Mouse (Mus musculus): ENCODE data around the gene Echdc3.

Gene Echdc3

GRCm38 (mm10) chr2:6226361-6227058 is 13.7 kb upstream of the Echdc3 start:
- in situ Hi-C loops (cut with MboI; ENCODE audit: low sequenced_read_pairs), result no loop called here

DNA sequence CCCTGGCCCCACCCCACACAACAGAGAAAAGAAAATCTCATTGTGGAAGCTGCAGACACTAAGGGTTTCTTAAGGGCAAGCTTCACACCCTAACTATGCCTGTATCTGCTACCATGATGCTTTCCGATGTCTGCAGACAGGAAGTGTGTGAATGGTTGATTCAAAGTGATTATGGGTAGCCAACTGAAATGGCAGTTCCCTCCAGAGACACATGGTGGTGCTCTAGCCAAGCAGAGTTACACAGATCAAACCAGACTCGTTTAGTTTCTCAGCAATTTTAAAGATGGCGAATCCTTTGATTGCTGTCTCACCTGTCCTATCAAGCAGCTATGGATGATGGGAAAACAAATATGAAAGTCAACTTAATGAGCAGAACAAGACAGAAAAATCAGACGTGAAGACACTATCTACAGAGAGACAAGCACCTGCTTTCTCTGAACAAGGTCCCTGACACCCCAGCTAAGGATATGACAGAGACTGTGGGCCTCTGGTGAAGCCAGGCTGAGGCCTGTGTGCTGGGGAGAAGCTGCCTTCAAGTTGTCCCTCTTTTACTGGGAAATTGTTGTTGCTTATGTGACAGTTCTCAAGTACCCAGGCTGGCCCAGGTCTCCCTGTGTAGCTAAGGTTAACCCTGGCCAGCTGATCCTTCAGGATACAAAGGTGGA is 7.4 kb upstream of the Echdc3 start:
- in situ Hi-C loops (cut with MboI; ENCODE audit: low sequenced_read_pairs), result loop anchor here (5.0 kb wide), 1 partner anchor 187 kb away; no protein-coding TSS in a partner anchor

- in situ Hi-C loops (cut with MboI; ENCODE audit: low sequenced_read_pairs), result no loop called here
These were observed 508 bp downstream of the Echdc3 start for GRCm38 (mm10) chr2:6212327-6212723.

DNA sequence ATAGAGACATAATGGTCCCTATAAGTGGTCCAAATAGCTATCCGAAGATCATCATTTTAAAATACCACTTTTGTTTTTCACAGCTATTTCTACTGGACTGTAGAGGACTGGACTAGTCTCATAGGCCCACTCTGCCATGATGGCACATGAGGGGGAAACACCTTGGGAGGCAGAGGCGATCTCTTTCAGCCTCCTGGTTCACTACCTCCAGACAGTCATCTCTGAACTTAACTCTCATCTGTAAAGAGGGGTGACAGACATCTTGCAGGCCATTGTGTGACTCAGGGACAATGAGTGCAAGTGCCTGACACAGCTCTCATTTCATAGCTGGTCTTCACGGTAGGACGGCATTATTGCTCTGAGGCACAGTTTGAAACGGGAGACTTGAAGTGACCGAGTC is 2.0 kb downstream of the Echdc3 start:
- in situ Hi-C loops (cut with MboI; ENCODE audit: low sequenced_read_pairs), result no loop called here

DNA sequence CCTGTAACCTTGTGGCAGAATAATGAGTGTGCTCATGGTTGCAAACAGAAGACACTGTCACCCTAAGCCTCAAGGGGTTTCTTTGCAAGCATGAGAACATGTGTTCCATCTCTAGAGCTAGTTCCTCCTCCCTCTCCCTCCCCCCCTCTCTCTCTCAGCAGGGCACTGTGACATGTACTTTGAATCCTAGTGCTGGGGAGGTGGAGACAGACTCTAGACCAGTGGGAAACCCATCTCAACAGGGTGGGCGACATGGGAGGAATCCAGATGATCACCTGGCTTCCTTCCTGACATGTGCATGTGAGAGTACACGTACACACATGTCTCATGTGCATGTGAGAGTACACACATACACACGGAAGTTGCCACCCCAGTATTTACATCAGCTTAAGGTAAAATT is 3.1 kb downstream of the Echdc3 start:
- in situ Hi-C loops (cut with MboI; ENCODE audit: low sequenced_read_pairs), result no loop called here

GRCm38 (mm10) chr2:6209116-6209515 is 3.7 kb downstream of the Echdc3 start:
- in situ Hi-C loops (cut with MboI; ENCODE audit: low sequenced_read_pairs), result no loop called here

- in situ Hi-C loops (cut with MboI; ENCODE audit: low sequenced_read_pairs), result no loop called here
These were observed 5.1 kb downstream of the Echdc3 start for GRCm38 (mm10) chr2:6207736-6208135.

GRCm38 (mm10) chr2:6196363-6196973 is 16.4 kb downstream of the Echdc3 start:
- in situ Hi-C loops (cut with MboI; ENCODE audit: low sequenced_read_pairs), result no loop called here

DNA sequence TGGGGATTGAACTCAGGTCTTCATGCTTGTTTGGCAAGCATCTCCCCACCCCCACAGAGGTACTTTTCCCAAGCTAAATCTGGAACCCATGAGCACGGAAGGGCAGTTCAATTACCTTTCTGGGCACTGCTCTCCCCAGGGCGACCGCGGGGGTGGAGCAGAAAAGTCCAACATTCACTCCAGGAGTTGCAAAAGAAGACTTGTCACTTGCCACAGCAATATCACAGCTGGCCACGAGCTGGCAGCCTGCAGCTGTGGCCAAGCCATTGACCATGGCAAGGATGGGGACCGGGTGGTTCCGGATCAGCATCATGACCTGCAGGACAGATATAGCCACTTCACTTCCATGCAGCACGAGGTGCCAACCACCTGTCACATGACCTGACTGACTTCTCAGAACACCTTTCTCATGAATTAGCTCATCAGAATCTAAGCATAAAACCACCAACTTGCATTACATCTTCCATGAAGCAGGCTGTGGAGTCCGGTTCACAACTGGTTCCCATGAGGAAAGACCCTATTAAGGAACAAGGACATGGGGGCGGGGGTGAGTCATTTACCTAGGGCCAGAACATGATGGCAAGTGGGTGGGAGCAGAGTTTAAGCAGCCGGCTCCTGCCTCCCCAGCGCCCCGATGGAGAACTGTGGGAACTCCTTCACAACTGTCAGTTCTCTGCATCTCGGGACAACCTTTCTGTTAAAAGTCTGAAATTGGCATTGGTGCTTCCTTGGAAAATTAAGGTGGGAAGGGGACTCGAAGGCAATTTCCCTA is 17.2 kb downstream of the Echdc3 start:
- in situ Hi-C loops (cut with MboI; ENCODE audit: low sequenced_read_pairs), result no loop called here

DNA sequence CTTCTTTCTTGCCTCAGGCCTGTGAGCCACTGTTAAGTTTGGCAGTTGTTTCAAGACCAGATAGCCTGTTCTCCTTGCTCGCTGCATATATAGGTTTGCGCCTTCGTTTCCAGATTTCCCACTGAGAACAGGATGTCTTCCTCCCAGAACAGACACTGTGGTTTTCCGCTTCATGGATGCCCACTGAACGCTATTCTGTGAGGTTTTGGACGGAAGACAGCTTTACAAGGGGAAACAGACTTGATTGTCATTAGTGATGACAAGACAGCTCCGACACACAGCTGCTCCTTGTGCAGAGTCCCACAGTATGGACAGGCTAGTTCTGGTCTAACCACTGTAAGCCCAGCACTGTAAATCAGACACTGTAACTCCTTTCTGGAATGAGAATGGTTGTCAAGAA is 18.3 kb downstream of the Echdc3 start:
- in situ Hi-C loops (cut with MboI; ENCODE audit: low sequenced_read_pairs), result no loop called here

DNA sequence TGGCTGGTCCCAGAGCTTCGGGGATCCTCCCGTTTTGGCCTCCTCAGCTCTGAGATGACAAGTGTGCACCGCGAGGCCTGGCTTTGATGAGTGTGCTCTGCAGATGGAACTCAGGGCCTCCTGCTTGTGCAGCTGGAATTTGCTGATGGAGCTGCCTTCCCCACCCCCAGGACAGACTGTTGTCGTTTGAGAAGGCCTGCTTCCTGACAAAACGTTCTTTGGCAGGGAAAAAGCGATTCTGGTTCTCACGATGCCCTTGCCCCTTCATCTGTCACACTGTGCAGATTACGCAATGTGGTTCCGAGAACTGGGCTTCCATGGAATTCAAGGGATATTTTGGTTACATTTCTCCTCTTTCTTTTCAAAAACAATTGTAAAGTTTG is 19.3 kb downstream of the Echdc3 start:
- in situ Hi-C loops (cut with MboI; ENCODE audit: low sequenced_read_pairs), result no loop called here

DNA sequence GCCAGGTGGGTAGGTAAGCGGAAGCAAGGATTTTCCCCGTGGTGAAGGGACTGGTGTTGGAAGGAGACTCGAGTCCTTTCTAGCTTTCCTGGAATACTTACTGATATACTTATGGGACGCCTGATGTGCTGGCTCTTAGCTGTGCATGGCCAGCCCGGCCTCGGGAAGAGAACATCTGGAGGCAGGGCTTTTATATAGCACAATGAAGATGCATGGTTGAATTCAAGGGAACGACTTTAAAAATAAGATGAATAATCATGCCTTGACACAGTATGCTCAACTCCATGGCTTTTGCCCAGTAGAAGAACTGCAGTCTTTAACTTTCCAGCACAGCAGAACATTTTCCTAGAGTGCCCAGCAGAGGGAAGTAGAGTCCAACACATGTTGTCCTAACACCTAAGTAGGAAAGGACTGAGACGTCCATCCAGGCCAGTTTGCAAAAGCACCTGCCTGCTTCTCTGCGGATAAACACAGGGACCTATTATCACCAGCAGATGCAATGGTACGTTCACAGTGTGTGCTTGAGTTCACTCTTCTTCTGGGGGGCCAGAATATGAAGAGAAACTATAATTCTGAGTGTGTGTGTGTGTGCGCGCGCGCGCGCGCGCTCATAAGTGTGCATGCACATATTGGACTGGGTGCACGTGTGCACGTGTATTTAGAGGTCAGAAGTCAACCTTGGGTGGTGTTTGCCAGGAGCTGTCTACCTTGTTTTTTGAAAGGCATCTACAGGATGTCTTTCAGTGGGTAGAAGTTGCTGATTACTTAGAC is 19.8 kb downstream of the Echdc3 start:
- in situ Hi-C loops (cut with MboI; ENCODE audit: low sequenced_read_pairs), result no loop called here

DNA sequence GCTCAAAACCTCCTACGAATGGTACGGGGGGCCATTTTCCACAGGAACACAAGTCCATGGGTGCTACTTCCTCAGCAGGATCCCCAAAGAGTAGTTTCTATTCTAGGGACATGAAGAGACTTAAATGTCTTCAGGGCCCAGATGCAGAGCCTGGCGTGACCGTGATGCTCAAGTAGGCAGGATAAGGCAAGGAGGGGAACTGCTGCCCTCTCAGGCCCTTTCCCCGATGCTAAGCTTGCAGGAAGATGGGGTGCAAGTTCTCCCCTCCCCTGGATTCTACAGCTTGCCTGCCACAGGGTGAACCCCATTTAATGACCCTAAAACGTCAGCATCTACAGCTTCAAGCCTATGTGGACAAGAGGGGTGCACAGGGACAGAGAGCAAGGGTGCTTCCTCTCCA is 22.8 kb downstream of the Echdc3 start:
- in situ Hi-C loops (cut with MboI; ENCODE audit: low sequenced_read_pairs), result no loop called here

- in situ Hi-C loops (cut with MboI; ENCODE audit: low sequenced_read_pairs), result no loop called here
These were observed 23.2 kb downstream of the Echdc3 start for GRCm38 (mm10) chr2:6189675-6189998.

- in situ Hi-C loops (cut with MboI; ENCODE audit: low sequenced_read_pairs), result no loop called here
These were observed 23.8 kb downstream of the Echdc3 start for GRCm38 (mm10) chr2:6188891-6189674.

DNA sequence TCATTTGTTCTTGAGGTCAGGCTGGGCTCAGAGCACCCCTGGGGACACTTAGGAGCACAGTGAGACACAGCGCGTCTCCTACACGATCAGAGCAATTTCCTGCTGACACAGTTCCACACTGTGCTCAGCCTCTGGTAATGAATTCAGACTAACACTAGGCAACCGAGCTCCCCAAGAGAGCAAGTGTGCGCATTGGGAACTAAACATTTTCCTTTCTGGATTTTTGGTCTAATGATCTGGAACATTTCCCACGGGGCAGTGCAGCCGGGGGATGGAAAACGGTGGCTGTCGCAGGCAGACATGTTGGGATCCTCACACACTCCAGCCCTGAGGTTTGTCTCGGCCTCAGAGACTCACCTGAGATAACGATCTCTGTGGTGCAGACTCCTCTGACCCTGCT is 25.4 kb downstream of the Echdc3 start:
- in situ Hi-C loops (cut with MboI; ENCODE audit: low sequenced_read_pairs), result no loop called here

GRCm38 (mm10) chr2:6186913-6187312 is 25.9 kb downstream of the Echdc3 start:
- in situ Hi-C loops (cut with MboI; ENCODE audit: low sequenced_read_pairs), result no loop called here

- in situ Hi-C loops (cut with MboI; ENCODE audit: low sequenced_read_pairs), result no loop called here
These were observed 33.1 kb downstream of the Echdc3 start for GRCm38 (mm10) chr2:6179749-6180117.

DNA sequence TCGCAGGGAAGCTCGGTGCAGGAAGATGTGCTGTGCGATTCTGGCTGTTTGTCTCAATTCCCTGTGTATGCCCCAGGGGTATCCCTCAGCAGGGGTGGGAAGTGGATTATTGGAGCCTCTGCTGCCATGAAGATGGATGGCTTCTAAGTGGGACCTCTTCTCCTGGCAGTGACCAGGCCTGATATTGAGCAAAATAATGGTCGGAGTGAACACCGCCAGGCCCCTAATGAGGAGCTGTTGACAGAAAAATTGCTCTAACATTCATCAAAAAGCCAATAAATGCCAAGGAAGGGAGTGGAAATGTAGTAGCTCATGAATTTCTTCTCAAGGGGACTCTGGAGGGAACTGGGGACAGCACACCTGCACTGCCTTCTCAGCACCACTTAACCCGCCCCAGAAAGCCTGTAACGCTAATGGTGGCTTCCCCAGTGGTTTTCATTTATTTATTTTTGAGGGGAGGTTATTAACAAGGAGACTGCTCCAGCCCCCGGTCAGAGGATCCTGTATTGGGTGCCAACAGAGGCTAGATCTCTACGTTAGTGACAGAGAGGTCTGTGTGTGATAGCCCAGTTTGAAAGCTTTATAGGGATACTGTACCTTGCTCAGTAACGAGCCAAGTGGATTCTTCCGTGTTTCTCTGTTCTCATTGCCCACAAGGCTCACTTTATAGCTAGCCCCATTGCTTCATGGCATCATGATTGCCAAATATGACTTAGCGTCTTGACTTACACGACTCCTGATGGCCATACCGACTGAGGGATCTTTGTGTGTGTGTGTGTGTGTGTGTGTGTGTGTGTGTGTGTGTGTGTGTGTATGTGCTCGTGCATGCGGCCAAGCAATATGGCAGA is 33.7 kb downstream of the Echdc3 start:
- in situ Hi-C loops (cut with MboI; ENCODE audit: low sequenced_read_pairs), result no loop called here
